Comparison of ENCODE assay signal across 20 mouse cellular contexts in the genomic region with DNA sequence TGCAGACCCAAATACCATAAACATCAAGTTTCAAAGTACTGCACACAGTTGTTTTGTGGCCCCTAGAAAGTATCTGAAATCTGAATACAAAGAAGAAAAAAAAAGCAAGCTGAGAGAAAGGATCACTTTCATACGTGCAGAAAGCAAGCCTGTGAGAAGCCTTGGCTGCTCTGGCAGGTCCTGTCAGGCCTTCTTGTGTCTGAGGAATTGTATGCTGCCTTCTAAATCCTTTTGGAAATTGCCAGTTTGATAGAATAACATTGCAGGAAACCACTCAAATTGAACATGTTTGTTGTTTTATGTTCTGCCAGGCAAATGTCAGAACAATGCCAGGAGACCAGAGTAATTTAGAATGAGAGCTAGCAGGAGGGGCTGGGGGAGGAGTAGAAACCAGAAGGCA.
DNase-seq lines count a peak whose midpoint lies in the region; ATAC-seq and TF ChIP-seq lines count a peak whose summit lies in the region.
"Had no signal": no experiment of that assay in that cellular context is flagged by ENCODE, and none has a peak within 500 bp of the region (broad histone marks: within the 10 kb centered on the region; RNA-seq: fewer than 3 reads in every experiment).

No protein-coding gene starts in this region.

- ATAC-seq in forebrain, embryonic 14.5 days: no peak
- ATAC-seq in forebrain, embryonic 15.5 days (replicated peaks): no peak
- no peak for ATAC-seq in hindbrain, postnatal 0 days
- no peak for ATAC-seq in hindbrain, embryonic 13.5 days (ENCODE audit: low FRiP score)
- no peak for ATAC-seq in midbrain, postnatal 0 days (ENCODE audit: low FRiP score)
- ATAC-seq in embryonic facial prominence, embryonic 14.5 days (ENCODE audit: low read depth): peak; percentile 33; the same call in 1 of the 2 replicates
- ATAC-seq: inflammation-experienced regulatory T-cells, adult 6 months; intestine, postnatal 0 days had no signal

- no peak overlapping the region for H3K4me2 ChIP-seq in forebrain, embryonic 14.5 days (ENCODE audit: low read length)
- H3K4me2 ChIP-seq in forebrain, embryonic 15.5 days (replicated peaks): no peak overlapping the region
- H3K4me2 ChIP-seq in hindbrain, postnatal 0 days (ENCODE audit: low read depth, low read length): no peak overlapping the region
- H3K4me2 ChIP-seq in hindbrain, embryonic 13.5 days: no peak overlapping the region
- no peak overlapping the region for H3K4me2 ChIP-seq in midbrain, postnatal 0 days (ENCODE audit: low read depth, low read length, poor library complexity, severe bottlenecking)
- no peak overlapping the region for H3K4me2 ChIP-seq in embryonic facial prominence, embryonic 14.5 days (ENCODE audit: low read depth, low read length)
- H3K4me2 ChIP-seq: heart, embryonic 12.5 days; hindbrain, embryonic 15.5 days had no signal

- no peak for TF ChIP-seq CTCF in hindbrain, postnatal 0 days (IDR thresholded peaks at IDR 0.05; ENCODE audit: low read depth)
- no peak for TF ChIP-seq CTCF in midbrain, postnatal 0 days (IDR thresholded peaks at IDR 0.05)

- no peaks in the 10 kb centered on the region for H3K27me3 ChIP-seq in forebrain, embryonic 14.5 days (replicated peaks; ENCODE audit: control insufficient read depth, insufficient read depth, low read length)
- no peaks in the 10 kb centered on the region for H3K27me3 ChIP-seq in forebrain, embryonic 15.5 days
- H3K27me3 ChIP-seq in hindbrain, postnatal 0 days (ENCODE audit: insufficient read depth, low read length): no peaks in the 10 kb centered on the region
- no peaks in the 10 kb centered on the region for H3K27me3 ChIP-seq in hindbrain, embryonic 13.5 days
- H3K27me3 ChIP-seq in midbrain, postnatal 0 days (ENCODE audit: insufficient read depth, low read length): no peaks in the 10 kb centered on the region
- H3K27me3 ChIP-seq in midbrain, embryonic 10.5 days (ENCODE audit: low read depth, poor library complexity, severe bottlenecking): no peaks in the 10 kb centered on the region
- no peaks in the 10 kb centered on the region for H3K27me3 ChIP-seq in embryonic facial prominence, embryonic 14.5 days (replicated peaks; ENCODE audit: control insufficient read depth, insufficient read depth, low read length)
- H3K27me3 ChIP-seq: CH12.LX; heart, embryonic 12.5 days; hindbrain, embryonic 15.5 days had no signal

- no peaks in the 10 kb centered on the region for H3K36me3 ChIP-seq in forebrain, embryonic 14.5 days (ENCODE audit: control insufficient read depth, insufficient read depth, low read length)
- no peaks in the 10 kb centered on the region for H3K36me3 ChIP-seq in forebrain, embryonic 15.5 days
- no peaks in the 10 kb centered on the region for H3K36me3 ChIP-seq in hindbrain, postnatal 0 days (ENCODE audit: insufficient read depth, low read length)
- no peaks in the 10 kb centered on the region for H3K36me3 ChIP-seq in hindbrain, embryonic 13.5 days
- no peaks in the 10 kb centered on the region for H3K36me3 ChIP-seq in midbrain, postnatal 0 days (ENCODE audit: insufficient read depth, low read length)
- no peaks in the 10 kb centered on the region for H3K36me3 ChIP-seq in midbrain, embryonic 10.5 days
- H3K36me3 ChIP-seq in embryonic facial prominence, embryonic 14.5 days (ENCODE audit: control insufficient read depth, insufficient read depth, low read length): no peaks in the 10 kb centered on the region
- H3K36me3 ChIP-seq: heart, embryonic 12.5 days; hindbrain, embryonic 10.5 days; hindbrain, embryonic 15.5 days had no signal

- H3K4me3 ChIP-seq in forebrain, embryonic 14.5 days (ENCODE audit: low read depth, low read length): no peak overlapping the region
- no peak overlapping the region for H3K4me3 ChIP-seq in forebrain, embryonic 15.5 days
- H3K4me3 ChIP-seq in hindbrain, postnatal 0 days (ENCODE audit: low read length): no peak overlapping the region
- no peak overlapping the region for H3K4me3 ChIP-seq in hindbrain, embryonic 13.5 days
- H3K4me3 ChIP-seq in midbrain, postnatal 0 days (ENCODE audit: low read depth, low read length): no peak overlapping the region
- H3K4me3 ChIP-seq in midbrain, embryonic 10.5 days: no peak overlapping the region
- no peak overlapping the region for H3K4me3 ChIP-seq in embryonic facial prominence, embryonic 14.5 days (ENCODE audit: low read depth, low read length)
- H3K4me3 ChIP-seq: heart, embryonic 12.5 days; hindbrain, embryonic 10.5 days; hindbrain, embryonic 15.5 days had no signal

- 8% methylated on average over 1 of the region's 1 CpGs for WGBS in forebrain, embryonic 14.5 days
- WGBS in forebrain, embryonic 15.5 days: 2% methylated on average over 1 of the region's 1 CpGs
- 10% methylated on average over 1 of the region's 1 CpGs for WGBS in hindbrain, postnatal 0 days
- WGBS in hindbrain, embryonic 13.5 days: 26% methylated on average over 1 of the region's 1 CpGs
- WGBS in midbrain, postnatal 0 days: 32% methylated on average over 1 of the region's 1 CpGs
- 51% methylated on average over 1 of the region's 1 CpGs for WGBS in midbrain, embryonic 10.5 days
- WGBS in embryonic facial prominence, embryonic 14.5 days: 13% methylated on average over 1 of the region's 1 CpGs

- 0 out of 2 replicates have a peak, but pooled peaks cover 2% of the 10 kb centered on the region for H3K4me1 ChIP-seq in forebrain, embryonic 14.5 days (ENCODE audit: control insufficient read depth, insufficient read depth, low read length)
- peaks cover 9% of the 10 kb centered on the region; the same call in 1 of the 2 replicates for H3K4me1 ChIP-seq in forebrain, embryonic 15.5 days
- H3K4me1 ChIP-seq in hindbrain, postnatal 0 days (ENCODE audit: insufficient read depth, low read length): no peaks in the 10 kb centered on the region
- H3K4me1 ChIP-seq in hindbrain, embryonic 13.5 days (replicated peaks): no peaks in the 10 kb centered on the region
- no peaks in the 10 kb centered on the region; the same call in 1 of the 2 replicates for H3K4me1 ChIP-seq in midbrain, postnatal 0 days (ENCODE audit: insufficient read depth, low read length)
- no peaks in the 10 kb centered on the region for H3K4me1 ChIP-seq in midbrain, embryonic 10.5 days
- H3K4me1 ChIP-seq in embryonic facial prominence, embryonic 14.5 days (ENCODE audit: control insufficient read depth, insufficient read depth, low read length): no peaks in the 10 kb centered on the region
- H3K4me1 ChIP-seq: heart, embryonic 12.5 days; hindbrain, embryonic 10.5 days; hindbrain, embryonic 15.5 days had no signal

- H3K9ac ChIP-seq in forebrain, embryonic 14.5 days (ENCODE audit: low read length): no peak overlapping the region
- no peak overlapping the region for H3K9ac ChIP-seq in forebrain, embryonic 15.5 days (replicated peaks)
- no peak overlapping the region for H3K9ac ChIP-seq in hindbrain, postnatal 0 days (replicated peaks; ENCODE audit: low read length)
- no peak overlapping the region for H3K9ac ChIP-seq in hindbrain, embryonic 13.5 days
- no peak overlapping the region for H3K9ac ChIP-seq in midbrain, postnatal 0 days (replicated peaks; ENCODE audit: low read length, poor library complexity, severe bottlenecking)
- no peak overlapping the region for H3K9ac ChIP-seq in embryonic facial prominence, embryonic 14.5 days (ENCODE audit: low read depth, low read length)
- H3K9ac ChIP-seq: heart, embryonic 12.5 days; hindbrain, embryonic 15.5 days had no signal

- no peak overlapping the region for H3K27ac ChIP-seq in forebrain, embryonic 14.5 days (ENCODE audit: low read depth, low read length)
- no peak overlapping the region for H3K27ac ChIP-seq in forebrain, embryonic 15.5 days (replicated peaks)
- no peak overlapping the region for H3K27ac ChIP-seq in hindbrain, postnatal 0 days
- no peak overlapping the region for H3K27ac ChIP-seq in hindbrain, embryonic 13.5 days
- H3K27ac ChIP-seq in midbrain, postnatal 0 days (ENCODE audit: low read depth, low read length): no peak overlapping the region
- H3K27ac ChIP-seq in midbrain, embryonic 10.5 days (replicated peaks): no peak overlapping the region
- no peak overlapping the region for H3K27ac ChIP-seq in embryonic facial prominence, embryonic 14.5 days (replicated peaks; ENCODE audit: low read depth, low read length)
- H3K27ac ChIP-seq: hindbrain, embryonic 10.5 days; hindbrain, embryonic 15.5 days had no signal

- peak; percentile 33 for DNase-seq in forebrain, embryonic 14.5 days (ENCODE audit: low spot score)
- DNase-seq in hindbrain, postnatal 0 days (ENCODE audit: low spot score): peak; percentile 14
- DNase-seq in midbrain, postnatal 0 days (ENCODE audit: low spot score): peak; percentile 37
- DNase-seq in midbrain, embryonic 10.5 days (ENCODE audit: low spot score): no peak
- peak; percentile 83 for DNase-seq in embryonic facial prominence, embryonic 14.5 days (ENCODE audit: low spot score)
- no peak for DNase-seq in right cerebral cortex, postnatal 10 days (ENCODE audit: low spot score in 2 of 2)
- DNase-seq: adrenal gland, adult 8-10 months; adrenal gland, postnatal 36 days; cerebellum, adult 11-12 months; cerebellum, adult 9-11 months; gastrocnemius, postnatal 10 days; kidney, adult 8-10 months had no signal

- no peaks in the 10 kb centered on the region for H3K9me3 ChIP-seq in forebrain, embryonic 14.5 days (replicated peaks; ENCODE audit: control insufficient read depth, low read length)
- no peaks in the 10 kb centered on the region for H3K9me3 ChIP-seq in forebrain, embryonic 15.5 days
- H3K9me3 ChIP-seq in hindbrain, postnatal 0 days (ENCODE audit: low read length): no peaks in the 10 kb centered on the region
- H3K9me3 ChIP-seq in hindbrain, embryonic 13.5 days: no peaks in the 10 kb centered on the region
- H3K9me3 ChIP-seq in midbrain, postnatal 0 days (ENCODE audit: low read length): no peaks in the 10 kb centered on the region
- H3K9me3 ChIP-seq in midbrain, embryonic 10.5 days (replicated peaks): no peaks in the 10 kb centered on the region
- no peaks in the 10 kb centered on the region for H3K9me3 ChIP-seq in embryonic facial prominence, embryonic 14.5 days (ENCODE audit: control insufficient read depth, low read length)
- H3K9me3 ChIP-seq: heart, embryonic 12.5 days; hindbrain, embryonic 10.5 days; hindbrain, embryonic 15.5 days had no signal

Comparison
In these comparisons a context has a peak if more than half of its experiments do, and no peak if none do; other contexts are left out.
1. DNase-seq: peak in forebrain, embryonic 14.5 days (single experiment), hindbrain, postnatal 0 days (single experiment), midbrain, postnatal 0 days (single experiment) and embryonic facial prominence, embryonic 14.5 days (single experiment); none in midbrain, embryonic 10.5 days (single experiment) and right cerebral cortex, postnatal 10 days (0 of 2).